Comparison of ENCODE assay signal across 22 mouse cellular contexts in genomic region chr6:113749119-113749685, GRCm38 (mm10). TPM values are rescaled to one million over a fixed set of nuclear protein-coding genes. Genes with fewer than 3 reads are reported as not detected.
DNase-seq lines count a peak whose midpoint lies in the region; ATAC-seq and TF ChIP-seq lines count a peak whose summit lies in the region.
"Had no signal": no experiment of that assay in that cellular context is flagged by ENCODE, and none has a peak within 500 bp of the region (broad histone marks: within the 10 kb centered on the region; RNA-seq: fewer than 3 reads in every experiment).

No protein-coding gene starts in this region.

- in situ Hi-C loops in ES-E14 (cut with MboI; ENCODE audit: low sequenced_read_pairs in 2 of 2, unreplicated experiment in 2 of 2) = no loop called here

- TF ChIP-seq CTCF in liver, adult 2 months (IDR thresholded peaks at IDR 0.05; ENCODE audit: low read depth, low read length) = no peak

- H3K27me3 ChIP-seq in liver, adult 2 months (ENCODE audit: control insufficient read depth, insufficient read depth, low read length) = no peaks in the 10 kb centered on the region
- peaks cover 26% of the 10 kb centered on the region for H3K27me3 ChIP-seq in liver, embryonic 11.5 days (replicated peaks; ENCODE audit: control insufficient read depth, insufficient read depth, low read length)
- peaks cover 32% of the 10 kb centered on the region for H3K27me3 ChIP-seq in limb, embryonic 10.5 days (ENCODE audit: low read depth, poor library complexity, severe bottlenecking)
- no peaks in the 10 kb centered on the region for H3K27me3 ChIP-seq in kidney, embryonic 14.5 days (ENCODE audit: control insufficient read depth, insufficient read depth, low read length)

- no peaks in the 10 kb centered on the region for H3K4me1 ChIP-seq in liver, adult 2 months (ENCODE audit: control insufficient read depth, insufficient read depth, low read length)
- H3K4me1 ChIP-seq in liver, embryonic 11.5 days (replicated peaks; ENCODE audit: control insufficient read depth, insufficient read depth, low read length) = no peaks in the 10 kb centered on the region
- H3K4me1 ChIP-seq in ES-E14 (ENCODE audit: control insufficient read depth in 2 of 2, insufficient read depth in 2 of 2, low read length in 2 of 2, poor library complexity in 1 of 2) = peaks cover 0 to 9% of the 10 kb centered on the region in 2 experiments; a peak in 2 of 4 replicates
- H3K4me1 ChIP-seq in limb, embryonic 10.5 days = peaks cover 9% of the 10 kb centered on the region; the same call in 1 of the 2 replicates
- no peaks in the 10 kb centered on the region for H3K4me1 ChIP-seq in kidney, embryonic 14.5 days (ENCODE audit: control insufficient read depth, insufficient read depth, low read length)
- H3K4me1 ChIP-seq: forebrain, embryonic 13.5 days; midbrain, embryonic 12.5 days had no signal

- 83% methylated on average over 17 of the region's 17 CpGs for WGBS in liver, adult 2 months
- 53% methylated on average over 17 of the region's 17 CpGs for WGBS in liver, embryonic 11.5 days
- 66% methylated on average over 17 of the region's 17 CpGs for WGBS in limb, embryonic 10.5 days
- WGBS in kidney, embryonic 14.5 days = 67% methylated on average over 17 of the region's 17 CpGs

- H3K27ac ChIP-seq in liver, adult 2 months (replicated peaks; ENCODE audit: insufficient read depth, low read depth, low read length) = no peak overlapping the region
- no peak overlapping the region for H3K27ac ChIP-seq in liver, embryonic 11.5 days (ENCODE audit: low read depth, low read length)
- no peak overlapping the region for H3K27ac ChIP-seq in ES-E14 (ENCODE audit: insufficient read depth, low read depth, low read length, poor library complexity, severe bottlenecking)
- H3K27ac ChIP-seq in limb, embryonic 10.5 days = no peak overlapping the region
- H3K27ac ChIP-seq in kidney, embryonic 14.5 days (ENCODE audit: low read depth, low read length) = no peak overlapping the region
- H3K27ac ChIP-seq: forebrain, embryonic 13.5 days; liver, embryonic 14.5 days; midbrain, embryonic 12.5 days had no signal

- no peak for ATAC-seq in liver, embryonic 11.5 days (replicated peaks; ENCODE audit: low FRiP score)
- no peak for ATAC-seq in kidney, embryonic 14.5 days (ENCODE audit: low FRiP score, low TSS enrichment)
- ATAC-seq: forebrain, embryonic 13.5 days; hindbrain, embryonic 16.5 days had no signal

- H3K9ac ChIP-seq in liver, adult 2 months (ENCODE audit: low read depth, low read length) = no peak overlapping the region
- H3K9ac ChIP-seq in liver, embryonic 11.5 days (ENCODE audit: low read depth, low read length) = no peak overlapping the region
- H3K9ac ChIP-seq in ES-E14 (ENCODE audit: insufficient read depth, low read depth, low read length, poor library complexity, severe bottlenecking) = no peak overlapping the region
- no peak overlapping the region for H3K9ac ChIP-seq in kidney, embryonic 14.5 days (ENCODE audit: low read depth, low read length)
- H3K9ac ChIP-seq: forebrain, embryonic 13.5 days; heart, embryonic 12.5 days; liver, embryonic 14.5 days; midbrain, embryonic 12.5 days had no signal

- H3K36me3 ChIP-seq in liver, adult 2 months (ENCODE audit: control insufficient read depth, insufficient read depth, low read length) = peaks cover 2% of the 10 kb centered on the region; the same call in 1 of the 2 replicates
- H3K36me3 ChIP-seq in liver, embryonic 11.5 days (ENCODE audit: control insufficient read depth, insufficient read depth, low read length) = no peaks in the 10 kb centered on the region
- no peaks in the 10 kb centered on the region for H3K36me3 ChIP-seq in ES-E14 (ENCODE audit: control insufficient read depth, insufficient read depth, low read length, poor library complexity, severe bottlenecking)
- H3K36me3 ChIP-seq in limb, embryonic 10.5 days = no peaks in the 10 kb centered on the region
- H3K36me3 ChIP-seq in kidney, embryonic 14.5 days (ENCODE audit: control insufficient read depth, insufficient read depth, low read length) = no peaks in the 10 kb centered on the region
- H3K36me3 ChIP-seq: heart, embryonic 12.5 days; midbrain, embryonic 12.5 days had no signal

- intact Hi-C loops in heart, postnatal 25 days (cut with DNase I) = no loop called here

- no peaks in the 10 kb centered on the region for H3K79me2 ChIP-seq in liver, adult 2 months (ENCODE audit: control insufficient read depth, insufficient read depth, low read length)

- TF ChIP-seq POLR2A in liver, adult 2 months (IDR thresholded peaks at IDR 0.05; ENCODE audit: extremely low read depth, insufficient read depth, low read length) = no peak

- no peak overlapping the region for H3K4me2 ChIP-seq in liver, embryonic 11.5 days
- no peak overlapping the region for H3K4me2 ChIP-seq in kidney, embryonic 14.5 days (replicated peaks; ENCODE audit: low read depth, low read length)

- H3K9me3 ChIP-seq in liver, embryonic 11.5 days (ENCODE audit: control insufficient read depth, low read length) = no peaks in the 10 kb centered on the region
- H3K9me3 ChIP-seq in ES-E14 (ENCODE audit: control insufficient read depth, insufficient read depth, low read depth, low read length) = no peaks in the 10 kb centered on the region
- H3K9me3 ChIP-seq in limb, embryonic 10.5 days (replicated peaks) = no peaks in the 10 kb centered on the region
- no peaks in the 10 kb centered on the region for H3K9me3 ChIP-seq in kidney, embryonic 14.5 days (ENCODE audit: control insufficient read depth, low read length)
- H3K9me3 ChIP-seq: forebrain, embryonic 13.5 days; heart, embryonic 12.5 days; midbrain, embryonic 12.5 days had no signal

- no peak for DNase-seq in liver, adult 2 months (ENCODE audit: extremely low read depth, low read depth, low spot score)
- DNase-seq in liver, embryonic 11.5 days (ENCODE audit: low spot score) = no peak
- DNase-seq in ES-E14 (ENCODE audit: low read depth, low spot score) = no peak
- DNase-seq in limb, embryonic 10.5 days (ENCODE audit: low spot score) = no peak
- DNase-seq in thymus, postnatal 10 days (ENCODE audit: low spot score in 2 of 2) = peak; percentile 14 to 25
- no peak for DNase-seq in heart, postnatal 25 days (ENCODE audit: low spot score)
- no peak for DNase-seq in urinary bladder, adult 2 months (ENCODE audit: low spot score)
- DNase-seq: cerebellum, adult 9-11 months; gastrocnemius, postnatal 36 days; heart, postnatal 4 days; kidney, adult 18-20 months; kidney, postnatal 25 days; left cerebral cortex, postnatal 4 days; right cerebral cortex, adult 18-20 months; spleen, adult 18-20 months had no signal

- peak overlapping the region; percentile 18; the same call in 1 of the 2 replicates for H3K4me3 ChIP-seq in liver, adult 2 months (ENCODE audit: insufficient read depth, low read depth, low read length)
- H3K4me3 ChIP-seq in liver, embryonic 11.5 days (ENCODE audit: low read depth, low read length) = no peak overlapping the region
- peak overlapping the region; percentile 49 to 54; a peak in 3 of 4 replicates for H3K4me3 ChIP-seq in ES-E14 (ENCODE audit: insufficient read depth in 1 of 2, low read depth in 1 of 2, low read length in 2 of 2, poor library complexity in 1 of 2, severe bottlenecking in 1 of 2)
- H3K4me3 ChIP-seq in limb, embryonic 10.5 days = 0 out of 2 replicates have a peak overlapping the region, but pooled peaks have one; percentile 23
- no peak overlapping the region for H3K4me3 ChIP-seq in kidney, embryonic 14.5 days (ENCODE audit: low read length)
- H3K4me3 ChIP-seq: forebrain, embryonic 13.5 days; midbrain, embryonic 12.5 days had no signal

TF ChIP-seq in ES-E14, 5 proteins besides CTCF, POLR2A, EP300 and RAD21:
- TF ChIP-seq ZC3H11A (IDR thresholded peaks at IDR 0.05; ENCODE audit: borderline replicate concordance, low read depth, low read length) (no peak), MAFK (IDR thresholded peaks at IDR 0.05; ENCODE audit: insufficient read depth, low read depth, low read length) (no peak), HCFC1 (IDR thresholded peaks at IDR 0.05; ENCODE audit: borderline replicate concordance, insufficient read depth, low read length) (no peak), CHD2 (IDR thresholded peaks at IDR 0.05; ENCODE audit: low read depth, low read length) (no peak), ZNF384 (IDR thresholded peaks at IDR 0.05; ENCODE audit: low read depth, low read length) (no peak)

RNA-seq across cellular contexts. Expression of gene Sec13, which starts 8.7 kb away (rescaled TPM):
- 98.7 and 108 TPM in 2 replicates for total RNA-seq in liver, adult 2 months (2014; rRNA removed)
- 86.2 and 88.2 TPM in 2 replicates for polyA plus RNA-seq in liver, adult 2 months (2012; rRNA removed)
- 236 and 241 TPM in 2 replicates for polyA plus RNA-seq in liver, embryonic 11.5 days (2014; fragmentation: Nextera tagmentation; extraction: Ambion mirVana)
- 140 and 187 TPM in 2 replicates for total RNA-seq in ES-E14 (2012; rRNA removed)
- 309 and 316 TPM in 2 replicates for polyA plus RNA-seq in limb, embryonic 10.5 days (2016; fragmentation: Nextera tagmentation; extraction: Ambion mirVana)
- total RNA-seq in heart, postnatal 25 days (2021) = 10 to 100 TPM; 68.0 to 75.5 TPM
- 286 and 297 TPM in 2 replicates for polyA plus RNA-seq in kidney, embryonic 14.5 days (2014; fragmentation: Nextera tagmentation; extraction: Ambion mirVana)
- 142 and 199 TPM in 2 replicates for polyA plus RNA-seq in urinary bladder, adult 2 months (2012; rRNA removed)

RNA-seq across cellular contexts. Expression of gene Ghrl, which starts 29.5 kb away (rescaled TPM):
- total RNA-seq in liver, adult 2 months (2014; rRNA removed) = not detected in 2 replicates
- not detected in 2 replicates for polyA plus RNA-seq in liver, adult 2 months (2012; rRNA removed)
- polyA plus RNA-seq in liver, embryonic 11.5 days (2014; fragmentation: Nextera tagmentation; extraction: Ambion mirVana) = 0.45 TPM in 1 of 2 replicates, not detected in the other
- total RNA-seq in ES-E14 (2012; rRNA removed) = 1.8 and 2.3 TPM in 2 replicates
- not detected in 2 replicates for polyA plus RNA-seq in limb, embryonic 10.5 days (2016; fragmentation: Nextera tagmentation; extraction: Ambion mirVana)
- not detected for total RNA-seq in heart, postnatal 25 days (2021)
- 0.37 and 0.60 TPM in 2 replicates for polyA plus RNA-seq in kidney, embryonic 14.5 days (2014; fragmentation: Nextera tagmentation; extraction: Ambion mirVana)
- polyA plus RNA-seq in urinary bladder, adult 2 months (2012; rRNA removed) = 0.15 and 0.23 TPM in 2 replicates
- total RNA-seq: adrenal gland, adult 18-20 months; gastrocnemius, postnatal 36 days; heart, postnatal 4 days; left cerebral cortex, postnatal 4 days had no signal
- polyA plus RNA-seq: heart, embryonic 12.5 days had no signal

RNA-seq across cellular contexts. Expression of gene Tatdn2, which starts 52.4 kb away (rescaled TPM):
- 15.0 and 19.9 TPM in 2 replicates for total RNA-seq in liver, adult 2 months (2014; rRNA removed)
- polyA plus RNA-seq in liver, adult 2 months (2012; rRNA removed) = 15.6 and 16.7 TPM in 2 replicates
- polyA plus RNA-seq in liver, embryonic 11.5 days (2014; fragmentation: Nextera tagmentation; extraction: Ambion mirVana) = 1.2 TPM in 2 replicates
- total RNA-seq in ES-E14 (2012; rRNA removed) = 62.6 and 70.6 TPM in 2 replicates
- polyA plus RNA-seq in limb, embryonic 10.5 days (2016; fragmentation: Nextera tagmentation; extraction: Ambion mirVana) = 0.48 and 0.89 TPM in 2 replicates
- 10 to 100 TPM; 55.3 to 57.1 TPM for total RNA-seq in heart, postnatal 25 days (2021)
- 0.93 and 1.9 TPM in 2 replicates for polyA plus RNA-seq in kidney, embryonic 14.5 days (2014; fragmentation: Nextera tagmentation; extraction: Ambion mirVana)
- 29.3 and 31.7 TPM in 2 replicates for polyA plus RNA-seq in urinary bladder, adult 2 months (2012; rRNA removed)

Comparison
In these comparisons a context has a peak if more than half of its experiments do, and no peak if none do; other contexts are left out.
1. H3K4me3 ChIP-seq: peak in liver, adult 2 months (single experiment), ES-E14 (2 of 2) and limb, embryonic 10.5 days (single experiment); none in liver, embryonic 11.5 days (single experiment) and kidney, embryonic 14.5 days (single experiment).
2. DNase-seq: peak in thymus, postnatal 10 days (2 of 2); none in liver, adult 2 months (single experiment), liver, embryonic 11.5 days (single experiment), ES-E14 (single experiment), limb, embryonic 10.5 days (single experiment), heart, postnatal 25 days (single experiment) and urinary bladder, adult 2 months (single experiment).